Mouse (Mus musculus): Measurements from ENCODE around the gene Lyrm9.

DNA sequence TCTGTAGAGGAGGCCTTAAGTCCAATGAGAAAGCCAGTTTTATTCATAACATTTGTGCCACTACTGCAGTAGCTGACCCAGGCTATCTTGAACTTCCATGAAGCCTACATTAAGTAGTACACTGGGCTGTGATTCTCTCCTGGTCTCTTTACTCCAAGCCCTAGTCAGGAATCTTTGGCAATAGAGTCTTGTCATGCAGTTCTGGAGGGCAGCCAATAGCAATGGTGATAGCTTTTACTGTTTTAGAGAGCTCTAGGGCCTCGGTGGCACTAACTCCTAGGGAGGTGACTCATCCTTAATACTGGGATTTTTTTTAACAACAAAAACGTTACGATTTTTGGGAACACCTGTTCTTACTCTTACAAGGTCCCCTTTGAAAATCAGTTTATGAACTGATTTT, 40.1 kb downstream of the Lyrm9 start:
- TF ChIP-seq CTCF (IDR thresholded peaks at IDR 0.05; ENCODE audit: low read depth) = no peak
- TF ChIP-seq EP300 (IDR thresholded peaks at IDR 0.05; ENCODE audit: low read depth) = no peak
